23 mouse cellular contexts compared by ENCODE assay signal in genomic region chr5:136922830-136923229, GRCm38 (mm10). TPM values are rescaled to one million over a fixed set of nuclear protein-coding genes. Genes with fewer than 3 reads are reported as not detected.
"Had no signal": no experiment of that assay in that cellular context is flagged by ENCODE, and none has a peak within 500 bp of the region (broad histone marks: within the 10 kb centered on the region; RNA-seq: fewer than 3 reads in every experiment).

No protein-coding gene starts in this region.

- ATAC-seq: midbrain, embryonic 16.5 days had no signal

- H3K4me3 ChIP-seq: midbrain, embryonic 12.5 days; myocyte; neural tube, embryonic 13.5 days; neural tube, embryonic 15.5 days; stomach, embryonic 15.5 days had no signal

- H3K27me3 ChIP-seq: midbrain, embryonic 12.5 days; neural tube, embryonic 13.5 days; neural tube, embryonic 15.5 days; stomach, embryonic 15.5 days had no signal

- DNase-seq: lung, adult 18-20 months; lung, embryonic 14.5 days; lung, postnatal 10 days; lung, postnatal 4 days; midbrain, embryonic 14.5 days; retina, postnatal 1 day; right cerebral cortex, adult 18-20 months; right cerebral cortex, postnatal 25 days; right cerebral cortex, postnatal 4 days; thymus, adult 2 months; thymus, postnatal 25 days; thymus, postnatal 4 days had no signal

- H3K36me3 ChIP-seq: midbrain, embryonic 12.5 days; neural tube, embryonic 13.5 days; stomach, embryonic 15.5 days had no signal

- H3K4me2 ChIP-seq: lung, embryonic 14.5 days; midbrain, embryonic 12.5 days; neural tube, embryonic 13.5 days; neural tube, embryonic 15.5 days; stomach, embryonic 15.5 days had no signal

- H3K9ac ChIP-seq: liver, embryonic 14.5 days; lung, embryonic 14.5 days; midbrain, embryonic 12.5 days; neural tube, embryonic 13.5 days; neural tube, embryonic 15.5 days; stomach, embryonic 15.5 days had no signal

- H3K9me3 ChIP-seq: midbrain, embryonic 12.5 days; neural tube, embryonic 13.5 days; neural tube, embryonic 15.5 days; stomach, embryonic 15.5 days had no signal

- H3K27ac ChIP-seq: liver, embryonic 14.5 days; midbrain, embryonic 12.5 days; neural tube, embryonic 13.5 days; neural tube, embryonic 15.5 days; stomach, embryonic 15.5 days; stomach, postnatal 0 days had no signal

RNA-seq across cellular contexts. Expression of gene Col26a1, which starts 39.8 kb away (rescaled TPM):
- total RNA-seq: megakaryocyte, adult 5-6 weeks; megakaryocyte-erythroid progenitor cell, adult 5-6 weeks had no signal

RNA-seq across cellular contexts. Expression of gene Cldn15, which starts 43.6 kb away (rescaled TPM):
- polyA plus RNA-seq: neural tube, embryonic 11.5 days had no signal
